Mouse (Mus musculus) lung, postnatal 0 days (tissue): ENCODE measurements around the gene Asb11. TPM values are rescaled to one million over a fixed set of nuclear protein-coding genes. Genes with fewer than 3 reads are reported as not detected.

Source experiments
- ATAC-seq: fragments of 200-750 bp; cut with Nextera tagmentation; 2 replicates; pipeline ENCODE4 v1.8.0; 2017; ENCODE audit warnings: moderate library complexity
- DNase-seq: peaks from one replicate; pipeline ENCODE4 v3.0.0-alpha.2; 2016; ENCODE audit warnings: low spot score
- H3K27ac ChIP-seq: fragments of 300-500 bp; sonication (generic); 2 replicates; pipeline ENCODE4 v1.5.1; 2014; ENCODE audit warnings: antibody characterized with exemption, mild to moderate bottlenecking, low read length, mixed read lengths
- H3K27me3 ChIP-seq: fragments of 300-500 bp; sonication (generic); replicated peaks from 2 replicates; pipeline ENCODE4 v1.6.1; 2014; ENCODE audit warnings: low read length, mixed read lengths; ENCODE audit not compliant: insufficient read depth
- H3K36me3 ChIP-seq: fragments of 300-500 bp; sonication (generic); 2 replicates; pipeline ENCODE4 v1.6.1; 2014; ENCODE audit warnings: low read length, mixed read lengths; ENCODE audit not compliant: insufficient read depth
- H3K4me1 ChIP-seq: fragments of 300-500 bp; sonication (generic); 2 replicates; pipeline ENCODE4 v1.6.1; 2014; ENCODE audit warnings: antibody characterized with exemption, low read depth, low read length, mixed read lengths; ENCODE audit not compliant: insufficient read depth
- H3K4me2 ChIP-seq: fragments of 300-500 bp; sonication (generic); replicated peaks from 2 replicates; pipeline ENCODE4 v1.6.1; 2014; ENCODE audit warnings: low read depth, mild to moderate bottlenecking, low read length, moderate library complexity, mixed read lengths
- H3K4me3 ChIP-seq: fragments of 300-500 bp; sonication (generic); 2 replicates; pipeline ENCODE4 v1.5.1; 2014; ENCODE audit warnings: low read depth, low read length
- H3K9ac ChIP-seq: fragments of 300-500 bp; sonication (generic); replicated peaks from 2 replicates; pipeline ENCODE4 v1.6.1; 2014; ENCODE audit warnings: low read depth, mild to moderate bottlenecking
- H3K9me3 ChIP-seq: fragments of 300-500 bp; sonication (generic); 2 replicates; pipeline ENCODE4 v1.6.1; 2016; ENCODE audit warnings: low read length, mixed read lengths
- CTCF ChIP-seq: IDR thresholded peaks from 2 replicates; pipeline ENCODE4 v1.5.1; 2016; ENCODE audit warnings: antibody characterized with exemption, mild to moderate bottlenecking
- EP300 ChIP-seq: IDR thresholded peaks from 2 replicates; pipeline ENCODE4 v1.6.1; 2016; ENCODE audit warnings: antibody characterized with exemption, mild to moderate bottlenecking, control low read depth
- WGBS: fragments of 180-500 bp; shearing (Covaris S2); extraction: QIAGEN DNeasy Blood & Tissue Kit; methylation state at CpG from one replicate; pipeline ENCODE4 v1.1.7; 2014; 5-methylcytosine and 5-hydroxymethylcytosine counted together
- polyA plus RNA-seq: library from polyadenylated mRNA; unstranded; fragments of >200 nt; fragmentation: Nextera tagmentation; extraction: Ambion mirVana; gene quantifications from 2 replicates; pipeline ENCODE4 v1.2.1, GENCODE M21; 2015

Gene Asb11
- 0.70 and 1.3 TPM in 2 replicates for polyA plus RNA-seq

DNA sequence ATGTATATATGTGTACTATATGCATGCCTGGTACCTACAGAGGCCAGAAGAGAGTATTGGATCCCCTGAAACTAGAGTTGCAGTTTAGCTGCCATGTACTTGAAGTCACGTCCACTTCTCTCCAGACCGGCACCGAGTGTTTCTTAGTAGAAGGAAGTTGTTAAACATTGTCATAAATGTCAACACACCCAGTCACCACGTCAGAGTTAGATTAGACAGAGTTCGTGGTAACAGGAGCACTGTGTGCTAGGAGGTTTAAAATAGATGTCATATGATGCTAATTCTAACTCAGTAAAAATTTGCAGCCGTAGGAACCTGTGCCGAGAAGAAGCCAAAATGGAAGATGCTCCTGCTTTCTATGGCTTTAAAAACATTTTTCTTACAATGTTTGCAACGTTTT, at the start of gene Asb11:
Gene Asb11 (plus strand): TSS at position 286 of the 400 bp plus-strand sequence.
- WGBS: 39% methylated on average over 8 of the region's 8 CpGs
- ATAC-seq: peak; percentile 53
- peak; percentile 56 for DNase-seq
- Histone ChIP-seq H3K27ac (no peak within 1 kb of the TSS), H3K4me3 (no peak within 1 kb of the TSS), H3K27me3 (no peaks in the 10 kb centered on the region), H3K36me3 (no peaks in the 10 kb centered on the region), H3K9ac (no peak within 1 kb of the TSS), H3K4me1 (no peaks in the 10 kb centered on the region), H3K9me3 (no peaks in the 10 kb centered on the region), H3K4me2 (no peak within 1 kb of the TSS)
- TF ChIP-seq CTCF (no peak), EP300 (no peak)

DNA sequence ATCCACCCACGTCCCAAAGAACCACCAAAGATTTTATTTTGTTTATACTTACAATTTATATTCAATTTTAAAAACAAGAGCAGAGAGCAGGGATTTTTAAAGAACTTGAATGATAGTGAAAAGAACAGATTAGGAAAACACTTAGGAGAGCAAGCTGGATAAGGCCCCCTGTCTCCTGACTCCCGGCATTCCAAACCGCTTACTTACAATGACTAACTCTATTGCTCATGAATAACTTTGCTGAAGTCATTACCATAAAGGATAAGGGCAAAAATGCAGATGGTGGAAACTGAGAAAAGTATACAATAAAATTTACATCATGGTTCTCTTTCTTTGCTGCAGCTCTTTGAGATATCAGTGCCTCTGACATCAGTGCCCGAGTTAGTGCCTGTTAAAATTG, 42.7 kb upstream of the Asb11 start:
- Histone ChIP-seq H3K36me3 (no peaks in the 10 kb centered on the region), H3K9me3 (no peaks in the 10 kb centered on the region), H3K27ac (no peak overlapping the region), H3K4me3 (no peak overlapping the region), H3K4me1 (no peaks in the 10 kb centered on the region), H3K9ac (no peak overlapping the region), H3K27me3 (no peaks in the 10 kb centered on the region), H3K4me2 (no peak overlapping the region)
- ATAC-seq: no peak
- WGBS: 85% methylated on average over 4 of the region's 4 CpGs
- TF ChIP-seq EP300: no peak
- TF ChIP-seq CTCF: no peak
- no peak for DNase-seq

DNA sequence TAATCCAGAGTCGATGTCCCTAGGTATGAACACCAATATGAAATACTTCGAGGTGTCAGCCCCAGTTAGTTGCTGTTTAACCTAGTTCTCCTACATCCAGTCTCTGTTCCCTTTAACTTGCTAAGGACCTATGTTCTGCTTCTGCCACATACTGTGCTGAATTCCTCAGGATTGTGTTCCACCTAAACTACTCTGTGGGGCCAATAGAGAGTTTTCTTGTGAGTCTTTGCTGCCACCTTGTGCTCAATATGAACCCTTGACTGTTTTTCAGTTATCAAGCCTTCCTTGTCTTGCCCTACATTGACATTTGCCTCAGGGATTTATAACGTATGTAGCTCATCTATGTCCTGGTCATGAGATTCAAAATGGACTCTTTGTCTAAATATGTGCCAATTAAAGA, 38.3 kb upstream of the Asb11 start:
- ATAC-seq (peak; percentile 32; the same call in 1 of the 2 replicates), DNase-seq (peak; percentile 57)
- Histone ChIP-seq H3K27me3 (no peaks in the 10 kb centered on the region), H3K27ac (no peak overlapping the region), H3K9me3 (no peaks in the 10 kb centered on the region), H3K9ac (no peak overlapping the region), H3K36me3 (no peaks in the 10 kb centered on the region), H3K4me1 (no peaks in the 10 kb centered on the region), H3K4me2 (no peak overlapping the region), H3K4me3 (no peak overlapping the region)
- 62% methylated on average over 3 of the region's 3 CpGs for WGBS
- TF ChIP-seq CTCF (peak; percentile 68), EP300 (no peak)

DNA sequence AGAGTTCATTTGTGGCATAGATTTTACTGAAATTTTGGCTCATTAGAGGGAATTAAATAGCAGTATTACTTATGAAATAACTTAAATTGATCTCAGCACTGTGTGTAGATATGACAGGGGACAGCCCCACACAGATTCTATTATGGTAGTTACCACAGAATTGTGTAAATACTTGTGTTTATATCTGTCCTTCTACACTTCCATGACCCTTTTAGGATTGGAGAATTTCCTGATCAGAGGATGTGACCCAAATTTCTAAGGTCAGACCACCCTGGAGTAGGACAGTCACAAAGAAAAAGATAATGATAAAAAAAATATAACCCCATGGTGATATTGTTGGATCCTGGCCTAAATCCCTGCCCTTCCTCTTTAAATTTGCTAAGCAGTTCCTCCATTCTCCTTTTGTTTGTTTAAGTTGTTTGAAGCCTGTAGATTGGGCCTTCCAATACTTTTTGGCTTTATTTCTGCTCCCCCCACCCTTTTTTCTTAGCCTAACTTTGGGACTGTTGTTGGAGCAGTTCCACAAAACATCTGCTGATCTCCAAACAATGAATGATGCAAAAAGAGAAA, 31.6 kb upstream of the Asb11 start:
- Histone ChIP-seq H3K27me3 (no peaks in the 10 kb centered on the region), H3K4me3 (no peak overlapping the region), H3K4me1 (no peaks in the 10 kb centered on the region), H3K9ac (no peak overlapping the region), H3K36me3 (no peaks in the 10 kb centered on the region), H3K9me3 (no peaks in the 10 kb centered on the region), H3K4me2 (no peak overlapping the region), H3K27ac (no peak overlapping the region)
- TF ChIP-seq CTCF: no peak
- no peak for TF ChIP-seq EP300
- no peak for ATAC-seq
- no peak for DNase-seq

DNA sequence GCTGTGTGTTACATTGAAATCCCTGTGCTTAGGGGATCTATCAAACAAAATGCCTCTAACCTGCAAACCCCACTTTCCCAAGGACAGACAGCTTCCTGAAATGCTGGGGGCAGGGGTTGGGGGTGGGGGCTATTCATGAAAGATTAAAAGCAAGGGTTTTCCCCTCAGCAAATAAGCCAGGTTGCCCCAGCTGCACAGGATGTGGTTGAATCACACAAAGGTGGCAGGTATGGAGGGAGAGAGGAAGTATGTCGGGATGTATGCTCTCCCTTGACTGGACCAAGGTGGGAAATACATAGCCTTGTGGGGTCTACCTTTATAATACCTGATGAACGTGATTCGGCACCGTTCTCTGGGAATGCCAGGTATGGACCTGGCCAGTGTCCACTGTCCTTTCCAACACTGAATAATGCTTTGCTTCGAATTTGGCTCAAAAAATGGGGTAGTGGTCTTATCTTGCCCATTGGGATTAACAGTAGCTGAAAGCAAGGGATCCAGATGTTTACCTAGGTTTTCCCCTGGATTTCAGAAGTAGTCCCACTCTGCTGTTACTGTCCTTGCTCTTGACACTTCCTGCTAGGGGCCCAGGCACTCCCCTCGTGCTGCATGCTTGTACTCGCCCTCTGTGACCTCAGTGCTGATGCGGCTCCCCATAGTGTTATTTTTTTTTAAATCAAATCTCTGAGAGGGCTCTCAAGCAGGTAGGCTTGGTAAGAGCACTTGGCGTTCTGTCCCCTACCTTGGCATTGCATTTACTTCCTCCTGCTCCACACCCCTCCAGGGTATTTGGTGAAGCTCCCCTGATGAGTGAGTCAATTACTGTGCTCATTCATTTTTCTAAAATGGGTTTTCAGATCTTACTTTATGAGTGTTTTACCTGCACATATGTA, 30.4 kb upstream of the Asb11 start:
- H3K9ac ChIP-seq: no peak overlapping the region
- peak; percentile 19; the same call in 1 of the 2 replicates for TF ChIP-seq EP300
- no peak for TF ChIP-seq CTCF
- no peak overlapping the region for H3K27ac ChIP-seq
- DNase-seq (peak; percentile 58), ATAC-seq (peak; percentile 70)
- no peak overlapping the region for H3K4me2 ChIP-seq
- H3K4me1 ChIP-seq: no peaks in the 10 kb centered on the region
- H3K4me3 ChIP-seq: no peak overlapping the region
- 58% methylated on average over 9 of the region's 9 CpGs for WGBS
- H3K27me3 ChIP-seq: no peaks in the 10 kb centered on the region
- H3K9me3 ChIP-seq: no peaks in the 10 kb centered on the region
- no peaks in the 10 kb centered on the region for H3K36me3 ChIP-seq

DNA sequence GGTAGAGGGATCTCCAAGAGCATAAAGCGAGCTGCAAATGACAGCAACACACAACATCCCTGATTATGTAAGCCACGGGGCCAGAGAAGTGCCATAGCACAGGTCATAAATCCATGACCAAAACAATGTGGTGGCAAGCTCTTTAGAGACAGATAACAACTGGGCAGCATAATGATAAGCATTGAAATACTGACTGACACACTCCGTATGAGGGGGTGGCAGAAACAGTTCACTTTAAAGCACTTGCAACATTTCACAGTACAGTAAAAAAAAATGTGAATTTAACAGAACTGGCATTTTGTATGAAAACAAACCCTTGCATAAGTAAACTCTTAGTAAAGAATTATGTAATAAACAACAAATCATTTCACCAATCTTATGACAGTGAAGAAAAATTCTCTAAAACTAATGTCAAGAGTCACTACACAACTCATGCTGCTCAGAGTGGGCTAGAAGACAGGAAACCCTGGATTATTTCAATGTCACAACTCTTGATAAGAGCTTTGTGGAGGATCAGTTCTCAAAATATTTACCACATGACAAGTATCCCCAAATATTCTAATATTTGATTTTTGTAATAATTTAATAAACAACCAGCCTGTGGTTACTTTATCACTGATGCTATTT, 28.4 kb upstream of the Asb11 start:
- Histone ChIP-seq H3K27ac (no peak overlapping the region), H3K27me3 (no peaks in the 10 kb centered on the region), H3K36me3 (no peaks in the 10 kb centered on the region), H3K9me3 (no peaks in the 10 kb centered on the region), H3K4me2 (no peak overlapping the region), H3K4me1 (no peaks in the 10 kb centered on the region), H3K4me3 (no peak overlapping the region), H3K9ac (no peak overlapping the region)
- ATAC-seq (peak; percentile 26; the same call in 1 of the 2 replicates), DNase-seq (peak; percentile 43)
- TF ChIP-seq EP300: no peak
- TF ChIP-seq CTCF: no peak
- 53% methylated on average over 3 of the region's 3 CpGs for WGBS
